Mouse (Mus musculus): ENCODE results near the gene Furin.

Furin gene

DNA sequence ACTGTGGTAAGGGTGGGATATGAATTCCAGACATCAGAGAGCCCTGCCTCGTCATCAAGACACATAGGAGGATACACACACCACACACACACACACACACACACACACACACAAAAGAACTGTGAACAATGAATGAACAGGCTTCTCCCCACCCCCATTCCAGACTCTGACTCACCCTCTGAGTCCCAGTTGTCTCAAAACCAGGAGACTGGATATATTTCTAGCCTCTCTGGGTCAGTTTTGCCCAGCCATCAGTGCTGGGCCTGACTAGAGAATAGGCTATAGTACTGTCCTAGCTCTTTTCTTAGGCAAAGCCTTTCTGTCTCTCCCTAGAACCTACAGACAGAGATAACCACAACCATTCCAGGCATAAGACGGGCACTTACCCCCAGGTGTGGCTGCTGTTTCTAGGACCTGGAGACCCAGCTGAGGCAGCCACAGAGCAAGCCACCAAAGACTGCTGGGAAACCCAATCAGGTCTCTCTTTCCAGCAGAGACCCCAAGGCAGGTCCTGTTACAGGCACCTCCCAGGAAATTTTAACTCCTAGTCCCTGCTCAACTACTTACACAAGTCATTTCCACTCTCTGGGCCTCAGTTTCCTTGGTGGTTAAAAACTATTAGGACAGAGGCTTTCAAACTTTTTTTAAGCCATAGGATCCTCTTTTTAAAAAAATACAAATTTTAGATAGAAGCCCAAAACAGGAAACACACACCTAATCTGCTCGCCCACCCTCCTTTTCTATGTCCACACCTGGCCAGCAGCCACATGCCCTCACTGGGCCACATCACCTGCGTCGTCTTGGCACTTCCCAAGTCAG lies 4.0 kb downstream of the Furin start:
- no peak for DNase-seq (ENCODE audit: low read depth, low spot score)

- no peak for DNase-seq (ENCODE audit: low read depth, low spot score)
Measured at GRCm38 (mm10) chr7:80400571-80400970, 4.7 kb downstream of the Furin start.

GRCm38 (mm10) chr7:80400099-80400498 lies 5.1 kb downstream of the Furin start:
- DNase-seq (ENCODE audit: low read depth, low spot score) = no peak

- no peak for DNase-seq (ENCODE audit: low read depth, low spot score)
Measured at GRCm38 (mm10) chr7:80398654-80399444, 6.4 kb downstream of the Furin start.

DNA sequence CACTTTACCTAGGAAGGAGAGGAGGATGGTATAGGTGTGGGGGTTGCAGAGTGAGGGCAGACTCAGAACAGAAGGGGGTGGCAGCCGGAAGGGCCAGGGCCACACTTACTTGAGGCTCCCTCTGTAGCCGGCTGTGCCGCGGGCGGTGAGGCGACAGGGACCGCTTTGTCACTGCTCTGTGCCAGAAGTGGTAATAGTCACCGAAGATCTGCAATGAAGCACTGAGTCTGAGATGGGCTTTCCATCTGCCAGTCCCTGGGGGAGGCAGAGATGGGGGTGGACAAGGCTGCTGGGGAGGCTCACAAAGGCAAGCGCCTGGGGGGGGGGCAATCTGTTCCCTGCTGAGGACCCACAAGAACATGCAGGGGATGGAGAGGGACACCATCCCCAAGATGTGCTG lies 7.2 kb downstream of the Furin start:
- no peak for DNase-seq (ENCODE audit: low read depth, low spot score)

GRCm38 (mm10) chr7:80396427-80396826 lies 8.8 kb downstream of the Furin start:
- peak; percentile 38 for DNase-seq (ENCODE audit: low read depth, low spot score)

- DNase-seq (ENCODE audit: low read depth, low spot score) = no peak
Measured at GRCm38 (mm10) chr7:80394600-80394999, 10.6 kb downstream of the Furin start.

DNA sequence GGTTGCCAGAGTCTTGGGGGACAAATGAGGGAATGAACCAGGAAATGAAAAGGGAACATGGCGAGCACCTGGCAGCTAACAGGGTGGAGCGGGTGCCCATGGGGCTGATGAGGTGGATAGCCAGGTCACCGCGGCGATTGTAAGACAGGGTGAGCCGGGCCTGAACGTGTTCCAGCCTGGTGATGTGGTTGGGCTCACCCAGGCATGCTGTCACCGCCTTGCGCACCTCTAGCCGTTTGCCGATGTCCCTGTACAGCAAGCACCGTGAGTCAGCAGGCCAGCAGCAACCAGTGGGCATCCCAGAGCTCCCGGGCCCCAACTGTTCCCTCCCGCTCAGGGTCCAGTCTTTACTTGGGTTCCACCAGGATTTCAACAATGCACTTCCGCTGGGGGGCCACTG lies 13.1 kb downstream of the Furin start:
- DNase-seq (ENCODE audit: low read depth, low spot score) = no peak

DNA sequence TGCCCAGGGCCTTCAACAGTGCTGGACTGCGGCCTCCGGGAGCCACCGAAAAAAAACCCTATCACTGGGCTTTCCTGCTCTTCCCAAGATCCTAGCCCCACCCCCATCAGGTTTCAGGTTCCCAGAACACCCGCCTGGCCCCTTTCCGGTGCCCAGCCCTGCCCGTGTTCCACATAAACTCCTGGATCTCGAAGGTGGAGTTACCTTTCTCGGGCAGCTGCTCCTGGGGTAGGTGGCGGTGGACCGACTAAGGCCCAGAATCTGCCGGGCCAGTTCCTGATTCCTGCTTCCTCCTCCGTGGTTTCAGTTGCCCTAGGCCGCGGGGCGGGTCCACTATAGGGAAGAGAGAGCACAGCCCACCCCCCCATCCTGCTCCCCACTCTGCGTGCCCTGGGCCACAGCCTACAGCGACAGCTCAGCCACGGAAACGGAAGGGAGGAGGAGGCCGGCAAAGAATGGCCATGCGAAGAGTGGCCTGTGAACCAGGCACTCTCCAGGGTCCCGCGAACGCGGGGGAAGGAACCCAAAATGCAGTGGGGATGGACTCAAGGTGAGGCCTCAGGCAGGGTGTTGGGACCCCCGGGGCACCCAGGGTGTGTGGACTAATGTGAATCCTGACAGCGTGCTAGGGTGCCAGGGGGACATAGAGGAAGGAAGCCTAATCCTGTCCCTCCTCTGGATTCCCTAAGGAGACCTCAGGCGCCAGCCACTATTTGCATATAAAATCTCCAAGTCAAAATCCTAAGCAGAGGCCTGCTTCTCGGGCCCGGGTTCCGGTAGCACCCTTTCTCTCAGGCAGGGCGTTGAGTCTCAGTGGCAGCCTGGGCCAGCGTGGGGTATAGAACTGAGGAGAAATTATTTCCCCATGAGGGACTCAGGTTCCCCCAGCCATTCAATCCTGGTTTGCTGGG lies 17.3 kb downstream of the Furin start, which contains the start of gene Fes:
Gene Fes (minus strand): TSS at position 314 of the 911 bp plus-strand sequence.
- no peak for DNase-seq (ENCODE audit: low read depth, low spot score)

DNA sequence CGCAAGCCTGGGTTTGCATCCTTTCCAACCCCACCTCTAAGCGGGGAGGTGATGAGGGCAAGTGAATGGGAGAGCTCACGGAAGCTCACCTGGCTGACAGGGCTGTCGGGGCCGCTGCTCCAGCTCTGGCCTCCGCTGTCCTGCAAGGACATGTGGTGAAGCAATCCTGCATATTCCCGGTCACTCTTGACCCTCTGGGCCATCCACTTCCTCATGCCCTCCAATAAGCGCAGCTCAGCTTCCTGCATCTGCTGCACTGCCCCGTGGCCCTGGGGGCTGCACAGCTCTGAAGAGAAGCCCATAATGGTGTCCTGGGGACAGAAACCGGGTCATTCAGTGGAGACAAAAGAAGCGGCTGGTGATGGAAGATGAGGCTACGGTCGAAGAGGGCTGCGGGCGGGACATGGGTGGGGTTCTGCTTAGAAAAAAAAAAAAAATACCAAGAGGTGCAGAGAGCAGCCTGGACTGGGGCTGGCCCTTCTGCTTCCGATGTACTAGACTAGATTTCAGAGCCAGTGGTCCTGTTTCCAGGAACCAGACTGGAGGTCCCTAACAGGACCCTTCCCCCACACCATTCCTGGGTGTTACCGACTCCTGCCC lies 18.1 kb downstream of the Furin start:
- no peak for DNase-seq (ENCODE audit: low read depth, low spot score)

GRCm38 (mm10) chr7:80386235-80386930 lies 18.9 kb downstream of the Furin start:
- peak; percentile 90 for DNase-seq (ENCODE audit: low read depth, low spot score)

DNA sequence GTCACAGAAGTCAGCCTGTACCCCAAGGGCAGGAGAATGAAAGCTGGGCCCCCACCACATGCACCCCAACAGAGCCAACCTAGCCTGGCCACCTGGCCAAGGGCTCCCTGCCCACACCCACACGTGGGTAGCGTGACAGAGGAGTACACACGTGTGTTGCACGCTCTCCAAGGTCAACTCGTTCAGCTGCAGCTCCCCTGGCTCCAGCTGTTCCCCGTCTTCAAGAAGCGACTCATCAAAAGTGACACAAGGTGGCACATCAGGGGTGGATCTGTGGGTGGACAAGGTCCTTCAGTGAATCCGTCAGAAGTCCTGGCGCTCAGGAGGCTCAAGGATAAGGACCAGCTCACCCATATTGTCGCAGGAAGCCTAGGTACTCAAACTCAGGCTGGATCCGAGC lies 22.3 kb downstream of the Furin start:
- DNase-seq (ENCODE audit: low read depth, low spot score) = no peak

DNA sequence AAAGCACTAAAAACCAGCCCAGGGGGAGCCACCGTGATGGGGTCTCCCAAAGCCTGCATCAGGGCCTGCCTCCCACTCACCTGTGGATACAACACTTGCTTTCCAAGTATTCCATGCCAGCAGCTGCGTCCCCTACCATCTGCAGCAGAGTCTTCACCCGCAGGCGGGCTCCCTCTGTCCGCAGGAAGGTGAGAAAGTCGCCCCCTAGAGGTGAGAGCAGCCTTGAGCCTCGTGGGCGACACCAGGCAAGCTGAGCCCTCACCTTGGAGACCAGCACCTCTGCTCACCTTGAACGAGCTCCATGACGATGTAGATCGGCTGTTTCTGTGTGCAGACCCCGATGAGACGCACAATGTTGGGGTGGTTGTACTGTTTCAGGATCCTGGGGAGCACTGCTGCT lies 25.7 kb downstream of the Furin start:
- DNase-seq (ENCODE audit: low read depth, low spot score) = peak; percentile 72

DNA sequence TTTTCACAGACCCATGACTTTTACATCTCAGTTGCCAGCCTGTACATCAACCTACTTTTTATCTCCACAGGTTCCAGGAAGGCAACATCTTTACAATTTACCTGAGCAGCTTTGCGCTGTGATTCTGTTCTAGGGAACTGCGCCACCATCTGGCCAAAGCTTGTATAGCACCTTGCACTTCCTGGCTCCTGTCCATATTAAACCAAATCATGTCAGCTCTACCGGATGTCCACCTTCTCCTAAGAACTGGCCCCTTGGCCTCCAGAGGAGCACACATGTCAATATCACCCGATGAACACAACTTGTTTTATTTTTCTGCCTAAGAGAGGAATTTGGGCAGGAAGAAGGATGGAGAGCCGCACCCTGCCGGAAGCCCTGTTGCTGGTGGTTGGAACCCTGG lies 27.8 kb downstream of the Furin start:
- peak; percentile 90 for DNase-seq (ENCODE audit: low read depth, low spot score)

GRCm38 (mm10) chr7:80376192-80376591 lies 29.0 kb downstream of the Furin start:
- DNase-seq (ENCODE audit: low read depth, low spot score) = no peak

GRCm38 (mm10) chr7:80375376-80376039 lies 29.7 kb downstream of the Furin start:
- DNase-seq (ENCODE audit: low read depth, low spot score) = no peak

- DNase-seq (ENCODE audit: low read depth, low spot score) = no peak
Measured at GRCm38 (mm10) chr7:80374733-80375132, 30.5 kb downstream of the Furin start.

DNA sequence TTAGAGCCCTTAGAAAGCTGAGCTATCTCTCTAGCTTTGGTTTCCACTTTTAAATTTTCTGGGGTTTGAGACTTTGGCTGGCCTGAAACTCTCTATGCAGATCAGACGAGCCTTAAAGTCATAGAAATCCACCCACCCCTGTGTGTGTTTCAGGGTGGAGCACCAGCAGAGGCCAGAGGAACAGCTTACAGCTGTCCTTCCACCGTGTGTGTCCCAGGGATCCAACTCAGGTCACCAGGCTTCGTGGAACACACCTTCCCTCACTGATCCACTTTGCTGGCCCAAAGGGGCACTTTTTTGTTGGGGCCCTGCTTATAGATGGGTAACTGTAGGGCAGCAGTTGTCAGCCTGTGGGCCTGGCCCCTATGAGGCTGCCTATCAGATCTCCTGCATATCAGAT lies 31.0 kb downstream of the Furin start:
- DNase-seq (ENCODE audit: low read depth, low spot score) = no peak

DNA sequence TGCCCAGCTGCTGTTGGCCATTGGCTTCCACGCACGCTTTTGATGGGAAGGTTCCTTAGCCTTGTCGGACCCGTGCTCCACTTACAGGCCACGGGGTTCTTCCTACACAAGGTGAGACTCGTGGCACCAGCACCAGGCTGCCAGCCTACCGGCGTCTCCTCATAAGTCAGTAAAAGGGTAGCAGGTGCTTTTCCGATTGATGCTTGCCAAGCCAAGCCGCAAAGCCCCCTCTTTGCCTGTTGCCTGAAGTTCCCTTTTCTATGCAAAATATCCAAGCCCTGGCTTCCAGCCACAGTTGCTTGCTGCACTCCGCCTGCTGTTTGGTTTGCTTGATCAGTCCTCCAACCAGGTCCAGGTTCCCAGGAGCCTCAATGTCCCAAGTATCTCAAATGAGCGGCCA lies 31.4 kb downstream of the Furin start:
- DNase-seq (ENCODE audit: low read depth, low spot score) = no peak

DNA sequence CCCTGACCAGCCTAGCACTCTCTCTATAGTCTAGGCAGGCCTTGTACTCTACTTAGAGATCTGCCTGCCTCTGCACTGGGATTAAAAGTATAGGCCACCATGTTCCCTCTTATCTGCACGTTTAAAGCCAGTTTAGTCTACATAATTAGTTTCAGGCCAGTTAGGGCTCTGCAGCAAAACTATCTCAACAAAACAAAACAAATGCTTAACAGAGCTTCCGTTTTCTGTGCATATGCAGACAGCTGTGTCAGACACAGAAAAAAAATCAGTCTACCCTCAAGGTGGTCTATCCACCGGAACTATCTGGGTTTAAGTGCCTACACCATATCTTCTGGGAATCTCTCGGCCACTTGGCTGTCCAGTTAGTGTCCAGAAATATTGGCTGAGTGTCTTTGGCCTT lies 31.9 kb downstream of the Furin start:
- no peak for DNase-seq (ENCODE audit: low read depth, low spot score)
